18 mouse cellular contexts compared by ENCODE assay signal in the genomic region with DNA sequence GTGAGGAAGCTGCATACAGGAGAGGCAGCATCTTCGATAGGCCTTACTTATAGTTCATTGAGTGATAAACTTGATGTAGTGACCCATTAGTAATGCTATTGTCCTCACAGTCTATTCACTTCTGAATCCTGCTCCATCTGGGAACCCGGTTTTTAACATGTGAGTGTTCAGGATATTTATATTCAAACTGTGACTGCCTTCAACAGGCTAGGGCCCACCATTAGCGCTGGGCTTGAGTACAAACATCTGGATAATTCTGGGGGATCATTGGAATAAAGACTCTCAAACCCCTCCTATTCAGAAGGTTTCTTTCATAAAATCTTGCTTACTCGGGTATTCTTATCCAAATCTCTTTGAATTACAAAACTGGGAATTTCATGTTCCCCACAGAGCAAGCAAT.
DNase-seq lines count a peak whose midpoint lies in the region; ATAC-seq and TF ChIP-seq lines count a peak whose summit lies in the region.
"Had no signal": no experiment of that assay in that cellular context is flagged by ENCODE, and none has a peak within 500 bp of the region (broad histone marks: within the 10 kb centered on the region; RNA-seq: fewer than 3 reads in every experiment).

No protein-coding gene starts in this region.

- H3K4me1 ChIP-seq in kidney, postnatal 0 days (replicated peaks; ENCODE audit: insufficient read depth, low read length), result no peaks in the 10 kb centered on the region
- 0 out of 2 replicates have a peak, but pooled peaks cover 3% of the 10 kb centered on the region for H3K4me1 ChIP-seq in kidney, embryonic 16.5 days (ENCODE audit: insufficient read depth, low read length)
- H3K4me1 ChIP-seq in midbrain, embryonic 11.5 days (ENCODE audit: control insufficient read depth, insufficient read depth, low read length), result peaks cover 3% of the 10 kb centered on the region; the same call in 1 of the 2 replicates
- H3K4me1 ChIP-seq in midbrain, embryonic 16.5 days (ENCODE audit: control insufficient read depth, insufficient read depth, low read length), result no peaks in the 10 kb centered on the region
- H3K4me1 ChIP-seq: embryonic facial prominence, embryonic 13.5 days; hindbrain, embryonic 13.5 days had no signal

- no peak overlapping the region for H3K4me3 ChIP-seq in kidney, postnatal 0 days (replicated peaks; ENCODE audit: low read depth, low read length)
- no peak overlapping the region for H3K4me3 ChIP-seq in kidney, embryonic 16.5 days (ENCODE audit: low read length)
- no peak overlapping the region for H3K4me3 ChIP-seq in midbrain, embryonic 11.5 days (ENCODE audit: low read depth, low read length)
- no peak overlapping the region for H3K4me3 ChIP-seq in midbrain, embryonic 16.5 days (ENCODE audit: low read depth, low read length)
- H3K4me3 ChIP-seq: embryonic facial prominence, embryonic 13.5 days; hindbrain, embryonic 13.5 days had no signal

- peak; percentile 19 for DNase-seq in kidney, postnatal 0 days (ENCODE audit: low spot score)
- DNase-seq in midbrain, embryonic 11.5 days (ENCODE audit: low spot score, missing footprints), result no peak
- DNase-seq in embryo, embryonic 10.5 days (ENCODE audit: low spot score), result peak; percentile 41
- DNase-seq in retina, postnatal 1 day, result peak; percentile 35
- no peak for DNase-seq in gastrocnemius, adult 18-20 months (ENCODE audit: low spot score)
- DNase-seq: adrenal gland, adult 2 months; adrenal gland, postnatal 25 days; gastrocnemius, postnatal 36 days; heart, adult 11 months; heart, postnatal 10 days; heart, postnatal 4 days had no signal

- no peak overlapping the region for H3K27ac ChIP-seq in kidney, postnatal 0 days
- no peak overlapping the region for H3K27ac ChIP-seq in kidney, embryonic 16.5 days (ENCODE audit: low read length)
- H3K27ac ChIP-seq in midbrain, embryonic 11.5 days (ENCODE audit: low read depth, low read length), result no peak overlapping the region
- H3K27ac ChIP-seq in midbrain, embryonic 16.5 days (ENCODE audit: low read length), result no peak overlapping the region
- H3K27ac ChIP-seq: embryonic facial prominence, embryonic 13.5 days; hindbrain, embryonic 13.5 days had no signal

- 74% methylated on average over 4 of the region's 4 CpGs for WGBS in kidney, postnatal 0 days
- WGBS in kidney, embryonic 16.5 days, result 68% methylated on average over 4 of the region's 4 CpGs
- WGBS in midbrain, embryonic 11.5 days, result 50% methylated on average over 4 of the region's 4 CpGs
- WGBS in midbrain, embryonic 16.5 days, result 46% methylated on average over 4 of the region's 4 CpGs

- no peaks in the 10 kb centered on the region for H3K27me3 ChIP-seq in kidney, postnatal 0 days (ENCODE audit: insufficient read depth, low read length)
- no peaks in the 10 kb centered on the region for H3K27me3 ChIP-seq in kidney, embryonic 16.5 days (ENCODE audit: insufficient read depth, low read length)
- H3K27me3 ChIP-seq in midbrain, embryonic 11.5 days (ENCODE audit: control insufficient read depth, insufficient read depth, low read length), result no peaks in the 10 kb centered on the region
- H3K27me3 ChIP-seq in midbrain, embryonic 16.5 days (ENCODE audit: control insufficient read depth, insufficient read depth, low read depth, low read length), result no peaks in the 10 kb centered on the region
- H3K27me3 ChIP-seq: CH12.LX; embryonic facial prominence, embryonic 13.5 days; hindbrain, embryonic 13.5 days had no signal

- no peak for ATAC-seq in kidney, postnatal 0 days (replicated peaks; ENCODE audit: low FRiP score, low read depth)
- ATAC-seq in kidney, embryonic 16.5 days (ENCODE audit: low FRiP score, low TSS enrichment), result no peak
- ATAC-seq in midbrain, embryonic 11.5 days (ENCODE audit: low FRiP score), result 0 out of 2 replicates have a peak, but pooled peaks have one; percentile 42
- no peak for ATAC-seq in midbrain, embryonic 16.5 days
- ATAC-seq in megakaryocyte-erythroid progenitor cell, adult 5-6 weeks (replicated peaks; ENCODE audit: low FRiP score, low TSS enrichment, poor library complexity, severe bottlenecking), result no peak
- ATAC-seq: forebrain, embryonic 14.5 days had no signal

- no peak overlapping the region for H3K9ac ChIP-seq in kidney, postnatal 0 days (ENCODE audit: low read depth, low read length)
- no peak overlapping the region for H3K9ac ChIP-seq in kidney, embryonic 16.5 days (replicated peaks; ENCODE audit: low read length)
- H3K9ac ChIP-seq in midbrain, embryonic 11.5 days (ENCODE audit: low read length), result no peak overlapping the region
- no peak overlapping the region for H3K9ac ChIP-seq in midbrain, embryonic 16.5 days (ENCODE audit: low read depth, low read length)
- H3K9ac ChIP-seq: embryonic facial prominence, embryonic 13.5 days; hindbrain, embryonic 13.5 days had no signal

- no peaks in the 10 kb centered on the region for H3K36me3 ChIP-seq in kidney, postnatal 0 days (ENCODE audit: insufficient read depth, low read length)
- H3K36me3 ChIP-seq in kidney, embryonic 16.5 days (ENCODE audit: insufficient read depth, low read length), result 0 out of 2 replicates have a peak, but pooled peaks cover 5% of the 10 kb centered on the region
- no peaks in the 10 kb centered on the region for H3K36me3 ChIP-seq in midbrain, embryonic 11.5 days (ENCODE audit: control insufficient read depth, insufficient read depth, low read length)
- no peaks in the 10 kb centered on the region for H3K36me3 ChIP-seq in midbrain, embryonic 16.5 days (ENCODE audit: control insufficient read depth, insufficient read depth, low read length)
- H3K36me3 ChIP-seq: hindbrain, embryonic 13.5 days had no signal

- no peak for TF ChIP-seq CTCF in kidney, postnatal 0 days (IDR thresholded peaks at IDR 0.05; ENCODE audit: low read depth)

- no peak overlapping the region for H3K4me2 ChIP-seq in kidney, postnatal 0 days (ENCODE audit: low read length)
- H3K4me2 ChIP-seq in kidney, embryonic 16.5 days (replicated peaks; ENCODE audit: low read depth, low read length), result no peak overlapping the region
- no peak overlapping the region for H3K4me2 ChIP-seq in midbrain, embryonic 11.5 days
- H3K4me2 ChIP-seq in midbrain, embryonic 16.5 days (ENCODE audit: low read length), result no peak overlapping the region
- H3K4me2 ChIP-seq: embryonic facial prominence, embryonic 13.5 days; hindbrain, embryonic 13.5 days had no signal

- H3K9me3 ChIP-seq in kidney, postnatal 0 days (replicated peaks; ENCODE audit: low read length), result no peaks in the 10 kb centered on the region
- no peaks in the 10 kb centered on the region for H3K9me3 ChIP-seq in kidney, embryonic 16.5 days (ENCODE audit: low read length)
- H3K9me3 ChIP-seq in midbrain, embryonic 11.5 days (ENCODE audit: control insufficient read depth, low read length), result no peaks in the 10 kb centered on the region
- no peaks in the 10 kb centered on the region for H3K9me3 ChIP-seq in midbrain, embryonic 16.5 days (replicated peaks; ENCODE audit: control insufficient read depth, low read length, poor library complexity, severe bottlenecking)
- H3K9me3 ChIP-seq: embryonic facial prominence, embryonic 13.5 days; hindbrain, embryonic 13.5 days had no signal

Comparison
In these comparisons a context has a peak if more than half of its experiments do, and no peak if none do; other contexts are left out.
1. DNase-seq: peak in kidney, postnatal 0 days (single experiment), embryo, embryonic 10.5 days (single experiment) and retina, postnatal 1 day (single experiment); none in midbrain, embryonic 11.5 days (single experiment) and gastrocnemius, adult 18-20 months (single experiment).